ENCODE assay signal across 13 mouse cellular contexts in genomic region chr4:28143165-28143564, GRCm38 (mm10).
A peak's percentile ranks its signal among the peaks of the same experiment; 100 is the strongest.
DNase-seq lines count a peak whose midpoint lies in the region; ATAC-seq lines count a peak whose summit lies in the region.
"Had no signal": no experiment of that assay in that cellular context is flagged by ENCODE, and none has a peak within 500 bp of the region (broad histone marks: within the 10 kb centered on the region; RNA-seq: fewer than 3 reads in every experiment).

No protein-coding gene starts in this region.

- peak; percentile 95 for ATAC-seq in hindbrain, embryonic 16.5 days
- peak; percentile 88 for ATAC-seq in midbrain, embryonic 14.5 days (ENCODE audit: low FRiP score, low TSS enrichment)
- ATAC-seq in liver, embryonic 12.5 days, result no peak

- peak overlapping the region; percentile 53 for H3K4me2 ChIP-seq in hindbrain, embryonic 16.5 days (ENCODE audit: low read length)
- peak overlapping the region; percentile 27 for H3K4me2 ChIP-seq in midbrain, embryonic 14.5 days (ENCODE audit: low read length)
- no peak overlapping the region for H3K4me2 ChIP-seq in liver, embryonic 12.5 days
- H3K4me2 ChIP-seq: embryonic facial prominence, embryonic 15.5 days had no signal

- H3K36me3 ChIP-seq in hindbrain, embryonic 16.5 days (ENCODE audit: control insufficient read depth, insufficient read depth, low read length), result no peaks in the 10 kb centered on the region
- H3K36me3 ChIP-seq in midbrain, embryonic 14.5 days (ENCODE audit: control insufficient read depth, insufficient read depth, low read length), result no peaks in the 10 kb centered on the region
- no peaks in the 10 kb centered on the region for H3K36me3 ChIP-seq in liver, embryonic 12.5 days
- H3K36me3 ChIP-seq: embryonic facial prominence, embryonic 15.5 days had no signal

- no peaks in the 10 kb centered on the region for H3K27me3 ChIP-seq in hindbrain, embryonic 16.5 days (replicated peaks; ENCODE audit: control insufficient read depth, insufficient read depth, low read length)
- no peaks in the 10 kb centered on the region for H3K27me3 ChIP-seq in midbrain, embryonic 14.5 days (ENCODE audit: control insufficient read depth, insufficient read depth, low read length)
- H3K27me3 ChIP-seq in liver, embryonic 12.5 days (replicated peaks), result no peaks in the 10 kb centered on the region
- H3K27me3 ChIP-seq: embryonic facial prominence, embryonic 15.5 days had no signal

- peak overlapping the region; percentile 36 for H3K4me3 ChIP-seq in hindbrain, embryonic 16.5 days (ENCODE audit: low read length)
- peak overlapping the region; percentile 18 for H3K4me3 ChIP-seq in midbrain, embryonic 14.5 days (replicated peaks; ENCODE audit: low read depth, low read length)
- no peak overlapping the region for H3K4me3 ChIP-seq in liver, embryonic 12.5 days
- H3K4me3 ChIP-seq: embryonic facial prominence, embryonic 15.5 days had no signal

- peak; percentile 13 to 25 for DNase-seq in cerebellum, postnatal 25 days
- DNase-seq in cerebellum, adult 11-12 months, result no peak
- DNase-seq in embryo, embryonic 10.5 days (ENCODE audit: low spot score), result peak; percentile 26
- peak; percentile 69 for DNase-seq in midbrain, embryonic 14.5 days
- no peak for DNase-seq in adrenal gland, adult 18-20 months (ENCODE audit: low spot score in 2 of 2)
- DNase-seq in lung, adult 18-20 months, result no peak
- DNase-seq: gastrocnemius, postnatal 36 days; kidney, postnatal 36 days had no signal

- peak overlapping the region; percentile 50; the same call in 1 of the 2 replicates for H3K9ac ChIP-seq in hindbrain, embryonic 16.5 days (ENCODE audit: low read depth, low read length)
- H3K9ac ChIP-seq in midbrain, embryonic 14.5 days (replicated peaks; ENCODE audit: low read length), result no peak overlapping the region; the same call in 1 of the 2 replicates
- no peak overlapping the region for H3K9ac ChIP-seq in liver, embryonic 12.5 days
- H3K9ac ChIP-seq: embryonic facial prominence, embryonic 15.5 days; liver, embryonic 14.5 days had no signal

- 31% methylated on average over 8 of the region's 8 CpGs for WGBS in hindbrain, embryonic 16.5 days
- WGBS in midbrain, embryonic 14.5 days, result 33% methylated on average over 8 of the region's 8 CpGs
- 71% methylated on average over 8 of the region's 8 CpGs for WGBS in liver, embryonic 12.5 days (ENCODE audit: insufficient replicate concordance)

- peak overlapping the region; percentile 59; the same call in 1 of the 2 replicates for H3K27ac ChIP-seq in hindbrain, embryonic 16.5 days (ENCODE audit: low read depth, low read length)
- no peak overlapping the region for H3K27ac ChIP-seq in midbrain, embryonic 14.5 days (replicated peaks; ENCODE audit: low read depth, low read length)
- H3K27ac ChIP-seq in liver, embryonic 12.5 days, result no peak overlapping the region
- H3K27ac ChIP-seq: embryonic facial prominence, embryonic 15.5 days; liver, embryonic 14.5 days; stomach, postnatal 0 days had no signal

- no peaks in the 10 kb centered on the region for H3K9me3 ChIP-seq in hindbrain, embryonic 16.5 days (ENCODE audit: control insufficient read depth, low read length)
- no peaks in the 10 kb centered on the region for H3K9me3 ChIP-seq in midbrain, embryonic 14.5 days (ENCODE audit: control insufficient read depth, low read length)
- H3K9me3 ChIP-seq in liver, embryonic 12.5 days (replicated peaks), result no peaks in the 10 kb centered on the region
- H3K9me3 ChIP-seq: embryonic facial prominence, embryonic 15.5 days had no signal

- H3K4me1 ChIP-seq in hindbrain, embryonic 16.5 days (ENCODE audit: control insufficient read depth, insufficient read depth, low read depth, low read length), result no peaks in the 10 kb centered on the region
- H3K4me1 ChIP-seq in midbrain, embryonic 14.5 days (ENCODE audit: control insufficient read depth, insufficient read depth, low read length), result no peaks in the 10 kb centered on the region
- no peaks in the 10 kb centered on the region for H3K4me1 ChIP-seq in liver, embryonic 12.5 days
- H3K4me1 ChIP-seq: embryonic facial prominence, embryonic 15.5 days had no signal

Comparison
In these comparisons a context has a peak if more than half of its experiments do, and no peak if none do; other contexts are left out.
1. DNase-seq: peak in cerebellum, postnatal 25 days (2 of 2), embryo, embryonic 10.5 days (single experiment) and midbrain, embryonic 14.5 days (single experiment); none in cerebellum, adult 11-12 months (single experiment), adrenal gland, adult 18-20 months (0 of 2) and lung, adult 18-20 months (0 of 2).